Mouse (Mus musculus) macrophage (primary cell): ENCODE results near the gene BC049762. TPM values are rescaled to one million over a fixed set of nuclear protein-coding genes. Genes with fewer than 3 reads are reported as not detected.
A peak's percentile ranks its signal among the peaks of the same experiment; 100 is the strongest.

Source experiments
- H3K27ac ChIP-seq: fragments of 350-480 bp; formaldehyde crosslinking; 2 replicates; pipeline ENCODE4 v1.9.0; 2021
- H3K36me3 ChIP-seq: fragments of 350-480 bp; formaldehyde crosslinking; 2 replicates; pipeline ENCODE4 v1.9.0; 2021; ENCODE audit errors: inconsistent target
- H3K4me3 ChIP-seq: fragments of 350-480 bp; formaldehyde crosslinking; 2 replicates; pipeline ENCODE4 v1.9.0; 2021; ENCODE audit errors: inconsistent target
- H3K79me2 ChIP-seq: fragments of 350-480 bp; formaldehyde crosslinking; 2 replicates; pipeline ENCODE4 v1.9.0; 2021; ENCODE audit errors: inconsistent target
- WGBS: methylation state at CpG from one replicate; pipeline ENCODE4 v1.1.7; 2026; ENCODE audit warnings: inconsistent platforms; ENCODE audit not compliant: missing documents; 5-methylcytosine and 5-hydroxymethylcytosine counted together
- polyA plus RNA-seq: library from polyadenylated mRNA; stranded (reverse); fragments of 250-400 nt; gene quantifications from 3 replicates; pipeline ENCODE4 v1.2.4, GENCODE M21; 2018; ENCODE audit warnings: inconsistent platforms

Gene BC049762
- polyA plus RNA-seq, 1 experiment from 2014 or later, result not detected

GRCm38 (mm10) chr11:51263286-51263831 is 513 bp upstream of the BC049762 start:
- Histone ChIP-seq H3K79me2 (peaks cover 54% of the 10 kb centered on the region), H3K36me3 (peaks cover 6% of the 10 kb centered on the region), H3K27ac (peak overlapping the region; percentile 71), H3K4me3 (peak overlapping the region; percentile 73)
- WGBS, result under 1% methylated on average over 47 of the region's 50 CpGs

- WGBS, result 88% methylated on average over 3 of the region's 3 CpGs
- H3K27ac ChIP-seq, result peak within 1 kb of the TSS; percentile 61
- H3K4me3 ChIP-seq, result peak within 1 kb of the TSS; percentile 73
- H3K79me2 ChIP-seq, result peaks cover 38% of the 10 kb centered on the region
- H3K36me3 ChIP-seq, result no peaks in the 10 kb centered on the region
Observed at GRCm38 (mm10) chr11:51261680-51262219, 1.1 kb downstream of the BC049762 start, which contains the start of gene Clk4. Gene Clk4 (plus strand): TSS chr11:51261730.

GRCm38 (mm10) chr11:51257006-51257405 is 5.8 kb downstream of the BC049762 start:
- 52% methylated on average over 4 of the region's 4 CpGs for WGBS
- no peaks in the 10 kb centered on the region for H3K36me3 ChIP-seq
- H3K27ac ChIP-seq, result no peak overlapping the region
- H3K79me2 ChIP-seq, result no peaks in the 10 kb centered on the region
- H3K4me3 ChIP-seq, result no peak overlapping the region

- H3K4me3 ChIP-seq, result no peak overlapping the region
- whole genome bisulfite sequencing, result 92% methylated on average over 2 of the region's 2 CpGs
Observed at GRCm38 (mm10) chr11:51242897-51243296, 19.9 kb downstream of the BC049762 start.

GRCm38 (mm10) chr11:51234626-51235025 is 28.2 kb downstream of the BC049762 start:
- WGBS, result 83% methylated on average over 9 of the region's 9 CpGs
- Histone ChIP-seq H3K36me3 (no peaks in the 10 kb centered on the region), H3K4me3 (no peak overlapping the region)

More at GRCm38 (mm10) chr11:51242897-51243296, 19.9 kb downstream of the BC049762 start:
- no peaks in the 10 kb centered on the region for H3K36me3 ChIP-seq
- no peaks in the 10 kb centered on the region for H3K79me2 ChIP-seq
- H3K27ac ChIP-seq, result no peak overlapping the region

GRCm38 (mm10) chr11:51227104-51227503 is 35.7 kb downstream of the BC049762 start:
- H3K27ac ChIP-seq, result no peak overlapping the region
- H3K4me3 ChIP-seq, result no peak overlapping the region
- 91% methylated on average over 4 of the region's 4 CpGs for WGBS
- H3K36me3 ChIP-seq, result no peaks in the 10 kb centered on the region
- H3K79me2 ChIP-seq, result no peaks in the 10 kb centered on the region

More at GRCm38 (mm10) chr11:51234626-51235025, 28.2 kb downstream of the BC049762 start:
- Histone ChIP-seq H3K27ac (no peak overlapping the region), H3K79me2 (no peaks in the 10 kb centered on the region)

- H3K4me3 ChIP-seq, result no peak within 1 kb of the TSS
- no peaks in the 10 kb centered on the region for H3K36me3 ChIP-seq
- H3K27ac ChIP-seq, result no peak within 1 kb of the TSS
- 98% methylated on average over 11 of the region's 11 CpGs for WGBS
- H3K79me2 ChIP-seq, result no peaks in the 10 kb centered on the region
Observed at GRCm38 (mm10) chr11:51220308-51220707, 42.5 kb downstream of the BC049762 start, which contains the start of gene Gm12569. Gene Gm12569 (plus strand): TSS chr11:51220473.

GRCm38 (mm10) chr11:51219396-51219980 is 43.4 kb downstream of the BC049762 start:
- Histone ChIP-seq H3K4me3 (no peak overlapping the region), H3K79me2 (no peaks in the 10 kb centered on the region), H3K27ac (no peak overlapping the region), H3K36me3 (no peaks in the 10 kb centered on the region)
- 86% methylated on average over 11 of the region's 12 CpGs for WGBS

- Histone ChIP-seq H3K4me3 (no peak overlapping the region), H3K27ac (no peak overlapping the region), H3K79me2 (no peaks in the 10 kb centered on the region), H3K36me3 (no peaks in the 10 kb centered on the region)
- 82% methylated on average over 7 of the region's 7 CpGs for WGBS
Observed at GRCm38 (mm10) chr11:51214021-51214420, 48.8 kb downstream of the BC049762 start.

GRCm38 (mm10) chr11:51211426-51211825 is 51.4 kb downstream of the BC049762 start:
- 87% methylated on average over 5 of the region's 5 CpGs for WGBS
- Histone ChIP-seq H3K4me3 (no peak overlapping the region), H3K27ac (no peak overlapping the region), H3K36me3 (no peaks in the 10 kb centered on the region), H3K79me2 (no peaks in the 10 kb centered on the region)

GRCm38 (mm10) chr11:51207758-51208157 is 55.1 kb downstream of the BC049762 start:
- H3K4me3 ChIP-seq, result no peak overlapping the region
- WGBS, result 92% methylated on average over 1 of the region's 3 CpGs
- no peaks in the 10 kb centered on the region for H3K36me3 ChIP-seq
- no peak overlapping the region for H3K27ac ChIP-seq
- no peaks in the 10 kb centered on the region for H3K79me2 ChIP-seq

Other genes with a start within 250 kb of the BC049762 start
- gene Olfr54, start 248.8 kb downstream of the BC049762 start, polyA plus RNA-seq, result not detected in 3 replicates
- not detected in 3 replicates for gene Olfr1375, start 214.9 kb downstream of the BC049762 start, polyA plus RNA-seq
- gene Zfp354a, start 203.8 kb downstream of the BC049762 start, polyA plus RNA-seq, result 0.07 TPM in 1 of 3 replicates, not detected in the others
- not detected in 3 replicates for gene Gm12569, start 42.6 kb downstream of the BC049762 start, polyA plus RNA-seq
- 23.5 to 51.9 TPM (median 44.7 TPM) in 3 replicates for gene Clk4, start 1.3 kb downstream of the BC049762 start, polyA plus RNA-seq
- 0.21 to 0.40 TPM (median 0.35 TPM) in 3 replicates for gene Col23a1, start 26.9 kb upstream of the BC049762 start, polyA plus RNA-seq